Mouse (Mus musculus): ENCODE data around the gene Tbl1xr1. TPM values are rescaled to one million over a fixed set of nuclear protein-coding genes. Genes with fewer than 3 reads are reported as not detected.

Gene Tbl1xr1
- polyA plus RNA-seq, 1 experiment from 2014 or later = 6.9 TPM

DNA sequence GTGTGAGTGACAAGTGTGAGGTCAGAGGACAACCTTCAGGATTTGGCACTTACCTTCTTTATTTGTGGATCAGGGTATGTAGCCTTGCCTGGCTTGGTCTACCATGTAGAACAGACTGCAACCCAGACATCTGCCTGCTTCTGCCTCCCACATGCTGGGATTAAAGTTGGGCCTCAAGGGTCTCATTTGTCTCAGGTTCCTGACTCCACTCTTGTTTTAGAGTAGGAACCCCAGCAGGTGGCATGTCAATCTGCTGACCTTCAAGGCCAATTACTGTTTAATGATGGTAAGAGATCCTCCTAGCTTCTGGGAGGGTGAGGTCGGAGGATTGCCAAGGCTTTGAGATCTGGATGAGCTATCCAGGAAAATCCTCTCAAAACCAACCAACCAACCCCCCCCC lies 2.5 kb upstream of the Tbl1xr1 start:
- H3K4me1 ChIP-seq (ENCODE audit: control insufficient read depth, low read depth, low read length) = peaks cover 16% of the 10 kb centered on the region
- no peaks in the 10 kb centered on the region for H3K27me3 ChIP-seq (ENCODE audit: control insufficient read depth, insufficient read depth, low read depth, low read length)
- H3K27ac ChIP-seq (ENCODE audit: low read length) = no peak overlapping the region
- no peak overlapping the region for H3K9ac ChIP-seq (ENCODE audit: low read depth, low read length)
- 77% methylated on average over 1 of the region's 1 CpGs for whole genome bisulfite sequencing (ENCODE audit: insufficient replicate concordance)
- no peaks in the 10 kb centered on the region for H3K9me3 ChIP-seq (replicated peaks; ENCODE audit: control insufficient read depth, low read length)
- H3K4me3 ChIP-seq (ENCODE audit: low read depth, low read length) = no peak overlapping the region
- no peak for ATAC-seq (ENCODE audit: low read depth)
- no peaks in the 10 kb centered on the region for H3K36me3 ChIP-seq (ENCODE audit: control insufficient read depth, insufficient read depth)
- H3K4me2 ChIP-seq (ENCODE audit: low read depth, low read length) = no peak overlapping the region

GRCm38 (mm10) chr3:22074591-22075294 lies 1.7 kb upstream of the Tbl1xr1 start:
- Histone ChIP-seq H3K27me3 (ENCODE audit: control insufficient read depth, insufficient read depth, low read depth, low read length) (no peaks in the 10 kb centered on the region), H3K27ac (ENCODE audit: low read length) (peak overlapping the region; percentile 35), H3K4me3 (ENCODE audit: low read depth, low read length) (peak overlapping the region; percentile 85), H3K9ac (ENCODE audit: low read depth, low read length) (no peak overlapping the region), H3K36me3 (ENCODE audit: control insufficient read depth, insufficient read depth) (no peaks in the 10 kb centered on the region), H3K4me1 (ENCODE audit: control insufficient read depth, low read depth, low read length) (peaks cover 22% of the 10 kb centered on the region), H3K9me3 (replicated peaks; ENCODE audit: control insufficient read depth, low read length) (no peaks in the 10 kb centered on the region), H3K4me2 (ENCODE audit: low read depth, low read length) (peak overlapping the region; percentile 78)
- ATAC-seq (ENCODE audit: low read depth) = peak; percentile 47; the same call in 1 of the 2 replicates
- 27% methylated on average over 11 of the region's 11 CpGs for WGBS (ENCODE audit: insufficient replicate concordance)

DNA sequence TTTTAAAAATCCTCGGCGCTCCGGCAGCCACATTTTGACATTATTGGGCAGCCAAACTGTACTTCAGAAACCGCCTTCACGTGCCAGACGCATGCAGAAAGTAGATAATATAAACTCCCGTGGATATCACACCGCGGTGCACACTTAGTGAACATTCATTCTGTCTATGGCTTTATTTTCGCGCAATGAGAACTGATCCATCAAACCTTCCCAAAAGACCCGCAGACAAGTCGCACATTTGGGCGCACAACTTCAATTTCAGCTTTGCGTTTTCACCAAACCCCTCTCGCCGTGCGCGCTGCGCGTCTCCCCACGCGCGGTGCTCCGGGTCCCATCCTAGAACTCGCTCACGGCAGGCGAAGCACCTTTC lies 950 bp upstream of the Tbl1xr1 start:
- Histone ChIP-seq H3K4me3 (ENCODE audit: low read depth, low read length) (peak overlapping the region; percentile 85), H3K36me3 (ENCODE audit: control insufficient read depth, insufficient read depth) (no peaks in the 10 kb centered on the region), H3K27me3 (ENCODE audit: control insufficient read depth, insufficient read depth, low read depth, low read length) (no peaks in the 10 kb centered on the region), H3K4me1 (ENCODE audit: control insufficient read depth, low read depth, low read length) (peaks cover 23% of the 10 kb centered on the region), H3K27ac (ENCODE audit: low read length) (peak overlapping the region; percentile 77), H3K9me3 (replicated peaks; ENCODE audit: control insufficient read depth, low read length) (no peaks in the 10 kb centered on the region), H3K9ac (ENCODE audit: low read depth, low read length) (peak overlapping the region; percentile 64), H3K4me2 (ENCODE audit: low read depth, low read length) (peak overlapping the region; percentile 78)
- ATAC-seq (ENCODE audit: low read depth) = no peak
- under 1% methylated on average over 28 of the region's 28 CpGs for WGBS (ENCODE audit: insufficient replicate concordance)

GRCm38 (mm10) chr3:22075887-22076560 lies 428 bp upstream of the Tbl1xr1 start:
- H3K4me3 ChIP-seq (ENCODE audit: low read depth, low read length) = peak overlapping the region; percentile 85
- H3K4me1 ChIP-seq (ENCODE audit: control insufficient read depth, low read depth, low read length) = peaks cover 23% of the 10 kb centered on the region
- peak; percentile 69 for ATAC-seq (ENCODE audit: low read depth)
- no peaks in the 10 kb centered on the region for H3K27me3 ChIP-seq (ENCODE audit: control insufficient read depth, insufficient read depth, low read depth, low read length)
- peak overlapping the region; percentile 77 for H3K27ac ChIP-seq (ENCODE audit: low read length)
- H3K36me3 ChIP-seq (ENCODE audit: control insufficient read depth, insufficient read depth) = no peaks in the 10 kb centered on the region
- under 1% methylated on average over 45 of the region's 70 CpGs for WGBS (ENCODE audit: insufficient replicate concordance)
- peak overlapping the region; percentile 64 for H3K9ac ChIP-seq (ENCODE audit: low read depth, low read length)
- peak overlapping the region; percentile 78 for H3K4me2 ChIP-seq (ENCODE audit: low read depth, low read length)
- no peaks in the 10 kb centered on the region for H3K9me3 ChIP-seq (replicated peaks; ENCODE audit: control insufficient read depth, low read length)

DNA sequence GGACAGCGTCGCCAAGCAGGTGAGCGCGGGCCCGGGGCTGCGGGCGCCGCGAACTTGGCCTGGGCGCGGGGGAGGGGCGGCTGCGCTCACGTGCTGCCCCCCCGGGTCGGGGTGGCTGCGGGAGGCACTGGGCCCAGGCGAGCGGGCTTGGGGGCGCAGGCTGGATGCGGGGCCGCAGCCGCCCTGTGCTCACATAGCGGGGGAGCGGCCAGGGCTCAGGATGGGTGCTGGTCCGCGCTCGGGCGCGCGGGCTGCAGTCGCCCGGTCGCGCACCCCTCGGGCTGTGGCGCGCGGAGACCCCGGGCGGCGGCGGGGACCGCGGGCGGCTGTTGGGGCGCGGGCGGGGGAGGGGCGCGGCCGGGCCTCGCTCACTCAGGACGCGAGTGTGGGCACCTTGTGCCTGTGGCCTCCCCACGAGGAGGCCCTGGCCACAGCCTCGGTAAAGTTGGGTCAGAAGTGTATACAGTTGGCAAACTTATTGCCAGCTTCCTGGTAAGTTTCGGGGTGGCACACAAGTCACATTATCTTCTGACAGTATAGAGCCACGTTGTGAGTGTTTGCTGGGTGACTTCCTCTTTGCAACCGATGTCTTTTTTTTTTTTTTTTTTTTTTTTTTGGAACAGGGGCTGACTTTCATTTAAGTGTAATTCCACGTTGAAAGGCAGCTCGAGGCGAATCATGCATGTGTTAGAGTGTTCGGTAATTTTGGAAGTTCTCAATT lies 644 bp downstream of the Tbl1xr1 start:
- under 1% methylated on average over 53 of the region's 64 CpGs for WGBS (ENCODE audit: insufficient replicate concordance)
- H3K27me3 ChIP-seq (ENCODE audit: control insufficient read depth, insufficient read depth, low read depth, low read length) = no peaks in the 10 kb centered on the region
- H3K4me2 ChIP-seq (ENCODE audit: low read depth, low read length) = peak overlapping the region; percentile 78
- no peaks in the 10 kb centered on the region for H3K9me3 ChIP-seq (replicated peaks; ENCODE audit: control insufficient read depth, low read length)
- peaks cover 34% of the 10 kb centered on the region for H3K4me1 ChIP-seq (ENCODE audit: control insufficient read depth, low read depth, low read length)
- peak overlapping the region; percentile 87 for H3K9ac ChIP-seq (ENCODE audit: low read depth, low read length)
- ATAC-seq (ENCODE audit: low read depth) = peak; percentile 17
- H3K36me3 ChIP-seq (ENCODE audit: control insufficient read depth, insufficient read depth) = no peaks in the 10 kb centered on the region
- peak overlapping the region; percentile 93 for H3K27ac ChIP-seq (ENCODE audit: low read length)
- H3K4me3 ChIP-seq (ENCODE audit: low read depth, low read length) = peak overlapping the region; percentile 85

DNA sequence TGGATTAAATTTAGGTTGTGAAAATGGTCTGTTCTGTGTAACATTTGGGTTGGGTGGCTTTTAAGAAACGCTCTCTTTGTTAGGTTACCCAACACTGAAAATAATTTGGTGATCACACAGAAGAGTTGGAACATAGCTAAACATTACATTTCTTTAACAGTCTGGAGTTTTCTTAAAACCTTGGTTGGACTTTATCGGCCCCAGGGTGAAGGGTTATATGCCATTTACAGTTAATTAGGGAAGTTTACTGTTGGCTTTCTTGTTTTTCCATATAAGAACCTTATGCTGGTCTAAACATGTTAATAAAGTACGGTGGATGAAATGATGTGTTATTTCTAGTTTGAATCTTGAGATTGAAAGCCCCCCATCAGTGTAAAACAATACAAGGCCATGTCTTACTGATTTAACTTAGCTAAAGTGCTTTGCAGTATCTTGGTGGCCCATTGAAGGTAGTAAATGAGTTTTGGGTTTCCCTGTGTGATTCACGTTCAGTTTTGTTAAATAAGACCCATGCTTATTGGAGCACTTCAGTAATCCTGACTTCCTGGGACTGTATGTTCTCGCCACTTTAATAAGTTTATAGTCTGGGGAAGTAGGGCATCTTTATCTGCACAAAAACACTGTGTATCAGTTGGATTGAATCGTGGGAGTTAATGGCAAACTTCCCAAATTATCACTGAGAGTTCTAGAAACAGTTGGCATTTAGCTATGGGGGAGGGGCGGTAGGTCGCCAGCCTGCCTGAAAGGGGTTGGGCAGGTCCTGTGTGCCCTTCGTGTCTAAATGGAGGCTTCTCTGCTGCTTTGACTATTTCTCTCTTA lies 1.4 kb downstream of the Tbl1xr1 start:
- H3K9ac ChIP-seq (ENCODE audit: low read depth, low read length) = peak overlapping the region; percentile 87
- no peaks in the 10 kb centered on the region for H3K36me3 ChIP-seq (ENCODE audit: control insufficient read depth, insufficient read depth)
- ATAC-seq (ENCODE audit: low read depth) = no peak
- peak overlapping the region; percentile 85 for H3K4me3 ChIP-seq (ENCODE audit: low read depth, low read length)
- peak overlapping the region; percentile 93 for H3K27ac ChIP-seq (ENCODE audit: low read length)
- H3K4me2 ChIP-seq (ENCODE audit: low read depth, low read length) = peak overlapping the region; percentile 78
- 5% methylated on average over 9 of the region's 9 CpGs for WGBS (ENCODE audit: insufficient replicate concordance)
- H3K9me3 ChIP-seq (replicated peaks; ENCODE audit: control insufficient read depth, low read length) = no peaks in the 10 kb centered on the region
- peaks cover 42% of the 10 kb centered on the region for H3K4me1 ChIP-seq (ENCODE audit: control insufficient read depth, low read depth, low read length)
- H3K27me3 ChIP-seq (ENCODE audit: control insufficient read depth, insufficient read depth, low read depth, low read length) = no peaks in the 10 kb centered on the region

DNA sequence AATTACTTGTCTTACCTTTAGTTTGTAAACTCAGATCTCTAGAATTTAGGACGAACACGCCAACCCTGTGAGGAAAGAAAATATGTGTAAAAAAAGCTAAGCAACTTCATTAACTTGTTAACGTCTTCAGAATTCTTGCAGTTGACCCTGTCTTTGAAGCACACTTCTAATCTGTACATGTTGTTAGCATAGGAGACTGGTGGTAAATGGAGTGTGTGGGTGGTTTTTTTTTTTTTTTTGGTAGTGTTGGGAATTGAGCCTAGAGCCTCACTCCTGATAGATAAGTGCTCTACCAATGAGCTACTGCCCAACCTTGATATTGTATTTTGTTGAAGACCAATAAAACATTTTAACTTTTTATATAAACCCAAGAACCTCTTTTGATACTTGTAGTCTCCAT lies 2.1 kb downstream of the Tbl1xr1 start:
- Histone ChIP-seq H3K4me2 (ENCODE audit: low read depth, low read length) (peak overlapping the region; percentile 78), H3K4me3 (ENCODE audit: low read depth, low read length) (peak overlapping the region; percentile 85), H3K27ac (ENCODE audit: low read length) (peak overlapping the region; percentile 30; the same call in 1 of the 2 replicates), H3K27me3 (ENCODE audit: control insufficient read depth, insufficient read depth, low read depth, low read length) (no peaks in the 10 kb centered on the region), H3K9me3 (replicated peaks; ENCODE audit: control insufficient read depth, low read length) (no peaks in the 10 kb centered on the region), H3K36me3 (ENCODE audit: control insufficient read depth, insufficient read depth) (no peaks in the 10 kb centered on the region), H3K9ac (ENCODE audit: low read depth, low read length) (no peak overlapping the region), H3K4me1 (ENCODE audit: control insufficient read depth, low read depth, low read length) (peaks cover 45% of the 10 kb centered on the region)
- 38% methylated on average over 3 of the region's 3 CpGs for WGBS (ENCODE audit: insufficient replicate concordance)
- ATAC-seq (ENCODE audit: low read depth) = no peak

DNA sequence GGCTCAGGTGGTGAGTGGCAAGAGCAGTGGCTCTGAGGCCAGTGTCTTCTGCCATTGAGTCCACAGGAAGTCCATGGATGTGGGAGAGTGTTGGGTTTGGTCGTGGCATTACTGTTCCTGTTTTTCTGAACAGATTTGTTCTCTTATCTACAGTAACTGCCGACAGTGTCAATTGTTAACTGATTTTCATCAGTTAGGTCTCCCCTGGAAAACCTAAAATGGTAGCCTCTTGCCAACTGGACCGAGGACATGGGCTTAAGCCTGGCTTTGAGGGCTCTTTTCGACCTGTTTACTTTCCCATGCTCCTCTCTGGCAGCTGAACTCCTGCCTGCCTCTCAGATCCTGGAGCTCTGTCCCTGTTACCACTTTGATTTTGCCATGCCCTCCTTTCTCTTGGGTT lies 5.4 kb downstream of the Tbl1xr1 start:
- Histone ChIP-seq H3K4me1 (ENCODE audit: control insufficient read depth, low read depth, low read length) (peaks cover 42% of the 10 kb centered on the region), H3K36me3 (ENCODE audit: control insufficient read depth, insufficient read depth) (no peaks in the 10 kb centered on the region), H3K9me3 (replicated peaks; ENCODE audit: control insufficient read depth, low read length) (no peaks in the 10 kb centered on the region), H3K4me2 (ENCODE audit: low read depth, low read length) (no peak overlapping the region), H3K9ac (ENCODE audit: low read depth, low read length) (no peak overlapping the region), H3K27me3 (ENCODE audit: control insufficient read depth, insufficient read depth, low read depth, low read length) (no peaks in the 10 kb centered on the region), H3K4me3 (ENCODE audit: low read depth, low read length) (no peak overlapping the region), H3K27ac (ENCODE audit: low read length) (no peak overlapping the region)
- WGBS (ENCODE audit: insufficient replicate concordance) = 38% methylated on average over 4 of the region's 4 CpGs
- no peak for ATAC-seq (ENCODE audit: low read depth)
